Mouse (Mus musculus) stomach, postnatal 0 days (tissue): ENCODE results near the gene 2310079G19Rik. TPM values are rescaled to one million over a fixed set of nuclear protein-coding genes. Genes with fewer than 3 reads are reported as not detected.

Experiments used
- ATAC-seq: fragments of 200-750 bp; cut with Nextera tagmentation; 2 replicates; pipeline ENCODE4 v1.8.0; 2017; ENCODE audit not compliant: low FRiP score, low TSS enrichment
- DNase-seq: peaks from one replicate; pipeline ENCODE4 v3.0.0-alpha.2; 2016; ENCODE audit warnings: low spot score
- H3K27ac ChIP-seq: fragments of 300-500 bp; sonication (generic); replicated peaks from 2 replicates; pipeline ENCODE4 v1.5.1; 2014; ENCODE audit warnings: mild to moderate bottlenecking, control low read depth
- H3K27me3 ChIP-seq: fragments of 300-500 bp; sonication (generic); 2 replicates; pipeline ENCODE4 v1.6.1; 2014; ENCODE audit warnings: low read length; ENCODE audit not compliant: control insufficient read depth, insufficient read depth
- H3K36me3 ChIP-seq: fragments of 300-500 bp; sonication (generic); 2 replicates; pipeline ENCODE4 v1.6.1; 2014; ENCODE audit warnings: low read length, mixed read lengths; ENCODE audit not compliant: control insufficient read depth, insufficient read depth
- H3K4me1 ChIP-seq: fragments of 300-500 bp; sonication (generic); replicated peaks from 2 replicates; pipeline ENCODE4 v1.6.1; 2014; ENCODE audit warnings: antibody characterized with exemption; ENCODE audit not compliant: control insufficient read depth, insufficient read depth
- H3K4me2 ChIP-seq: fragments of 300-500 bp; sonication (generic); replicated peaks from 2 replicates; pipeline ENCODE4 v1.6.1; 2014; ENCODE audit warnings: low read depth, mild to moderate bottlenecking, control low read depth, moderate library complexity
- H3K4me3 ChIP-seq: fragments of 300-500 bp; sonication (generic); 2 replicates; pipeline ENCODE4 v1.5.1; 2014; ENCODE audit warnings: low read depth, low read length, control low read depth
- H3K9ac ChIP-seq: fragments of 300-500 bp; sonication (generic); 2 replicates; pipeline ENCODE4 v1.6.1; 2014; ENCODE audit warnings: mild to moderate bottlenecking, low read length, control low read depth, mixed read lengths
- H3K9me3 ChIP-seq: fragments of 300-500 bp; sonication (generic); 2 replicates; pipeline ENCODE4 v1.6.1; 2016; ENCODE audit warnings: low read length; ENCODE audit not compliant: control insufficient read depth
- CTCF ChIP-seq: IDR thresholded peaks from 2 replicates; pipeline ENCODE4 v1.5.1; 2016; ENCODE audit warnings: antibody characterized with exemption, low read depth, mild to moderate bottlenecking, moderate library complexity
- EP300 ChIP-seq: optimal IDR thresholded peaks from 2 replicates; pipeline ENCODE3; 2016; ENCODE audit warnings: antibody characterized with exemption
- WGBS: fragments of 180-500 bp; shearing (Covaris S2); extraction: QIAGEN DNeasy Blood & Tissue Kit; methylation state at CpG from one replicate; pipeline ENCODE4 v1.1.7; 2014; 5-methylcytosine and 5-hydroxymethylcytosine counted together
- polyA plus RNA-seq: library from polyadenylated mRNA; unstranded; fragments of >200 nt; fragmentation: Nextera tagmentation; extraction: Ambion mirVana; gene quantifications from 2 replicates; pipeline ENCODE4 v1.2.1, GENCODE M21; 2015

The 2310079G19Rik gene
- polyA plus RNA-seq, 1 experiment from 2014 or later, result 0.64 TPM

DNA sequence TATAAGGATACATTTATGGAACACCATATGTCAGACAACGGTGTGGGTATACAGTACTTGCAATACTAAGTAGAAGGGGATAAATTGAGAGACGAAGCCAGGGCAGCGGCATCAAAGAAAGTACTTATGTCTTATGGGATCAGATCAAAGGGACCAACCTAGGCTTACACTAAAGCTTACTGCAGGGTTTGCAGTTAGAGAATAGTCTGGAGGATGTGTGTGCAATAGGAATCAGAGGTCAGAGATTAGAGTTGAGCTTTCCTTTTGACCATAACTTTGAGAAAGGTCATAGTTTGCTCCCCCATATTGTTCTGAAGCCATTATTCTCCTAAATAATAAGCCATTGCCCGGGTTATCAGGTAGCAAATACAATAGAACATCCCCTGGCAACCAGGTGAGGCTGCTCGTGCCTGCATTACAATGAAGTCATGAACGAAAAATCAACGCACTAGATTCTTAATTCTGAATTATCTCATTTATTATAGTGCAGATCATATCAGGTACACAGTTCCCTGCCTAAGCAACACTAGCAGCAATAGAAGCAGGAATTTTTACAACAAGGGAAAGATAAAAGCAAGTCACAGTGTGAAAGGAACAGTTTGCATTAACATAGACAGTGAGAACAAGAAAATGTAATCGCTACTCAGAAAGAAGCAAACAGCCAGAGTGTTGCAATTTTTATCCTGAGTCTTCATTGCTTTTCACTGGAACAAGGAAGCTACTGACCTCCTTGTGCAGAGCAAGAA lies 19.1 kb upstream of the 2310079G19Rik start:
- ATAC-seq (no peak), DNase-seq (no peak)
- H3K4me2 ChIP-seq, result no peak overlapping the region
- no peaks in the 10 kb centered on the region for H3K27me3 ChIP-seq
- H3K9ac ChIP-seq, result no peak overlapping the region
- no peaks in the 10 kb centered on the region for H3K4me1 ChIP-seq
- no peaks in the 10 kb centered on the region for H3K36me3 ChIP-seq
- WGBS, result 64% methylated on average over 8 of the region's 8 CpGs
- TF ChIP-seq CTCF (no peak), EP300 (no peak)
- H3K4me3 ChIP-seq, result no peak overlapping the region
- no peaks in the 10 kb centered on the region for H3K9me3 ChIP-seq
- H3K27ac ChIP-seq, result no peak overlapping the region

DNA sequence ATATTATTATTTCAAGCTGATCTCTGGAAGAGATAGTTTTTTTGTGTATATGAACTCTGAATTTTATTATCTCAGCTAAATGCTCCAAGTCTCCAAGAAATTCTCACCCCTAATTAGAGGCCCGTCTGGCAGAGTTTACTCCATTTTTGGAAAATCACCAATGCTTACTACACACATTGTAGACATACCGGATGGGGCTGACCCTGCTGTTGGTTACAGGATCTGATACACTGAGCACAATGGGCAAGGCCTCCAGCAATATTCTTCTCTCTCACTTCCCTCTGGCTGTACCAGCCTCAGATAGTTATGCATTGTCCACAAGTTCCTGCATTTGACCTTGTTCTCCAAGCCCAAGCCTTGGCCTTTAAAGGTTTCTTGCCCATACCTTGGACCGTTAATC lies 12.6 kb upstream of the 2310079G19Rik start:
- Histone ChIP-seq H3K4me3 (no peak overlapping the region), H3K4me2 (no peak overlapping the region), H3K4me1 (no peaks in the 10 kb centered on the region), H3K27ac (no peak overlapping the region), H3K9me3 (no peaks in the 10 kb centered on the region), H3K9ac (no peak overlapping the region), H3K27me3 (no peaks in the 10 kb centered on the region), H3K36me3 (no peaks in the 10 kb centered on the region)
- ATAC-seq (no peak), DNase-seq (no peak)
- TF ChIP-seq CTCF, result no peak
- TF ChIP-seq EP300, result no peak
- WGBS, result 73% methylated on average over 3 of the region's 3 CpGs

DNA sequence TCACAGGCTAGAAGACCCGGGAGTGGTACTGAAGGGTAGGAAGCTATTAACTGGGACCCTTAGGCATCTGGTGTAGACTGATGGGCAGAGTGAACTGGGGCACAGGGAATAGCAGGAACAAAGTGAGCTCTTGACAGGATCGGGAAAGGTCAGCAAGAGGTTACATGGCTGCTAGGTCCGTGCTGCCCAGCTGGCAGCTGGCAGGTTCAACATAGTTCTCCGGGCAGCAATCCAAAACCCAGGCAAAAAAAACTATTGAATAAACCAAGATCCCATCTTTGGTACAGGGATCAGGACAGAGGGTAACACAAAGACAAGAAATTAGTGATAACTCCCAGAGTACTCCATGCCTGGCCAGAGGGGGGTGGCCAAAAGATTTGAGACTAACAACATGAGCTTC lies 7.7 kb upstream of the 2310079G19Rik start:
- H3K9me3 ChIP-seq, result no peaks in the 10 kb centered on the region
- H3K9ac ChIP-seq, result no peak overlapping the region
- TF ChIP-seq EP300 (no peak), CTCF (no peak)
- ATAC-seq (no peak), DNase-seq (no peak)
- no peaks in the 10 kb centered on the region for H3K36me3 ChIP-seq
- no peaks in the 10 kb centered on the region for H3K27me3 ChIP-seq
- no peaks in the 10 kb centered on the region for H3K4me1 ChIP-seq
- WGBS, result 35% methylated on average over 4 of the region's 4 CpGs
- no peak overlapping the region for H3K27ac ChIP-seq
- H3K4me3 ChIP-seq, result no peak overlapping the region
- no peak overlapping the region for H3K4me2 ChIP-seq

DNA sequence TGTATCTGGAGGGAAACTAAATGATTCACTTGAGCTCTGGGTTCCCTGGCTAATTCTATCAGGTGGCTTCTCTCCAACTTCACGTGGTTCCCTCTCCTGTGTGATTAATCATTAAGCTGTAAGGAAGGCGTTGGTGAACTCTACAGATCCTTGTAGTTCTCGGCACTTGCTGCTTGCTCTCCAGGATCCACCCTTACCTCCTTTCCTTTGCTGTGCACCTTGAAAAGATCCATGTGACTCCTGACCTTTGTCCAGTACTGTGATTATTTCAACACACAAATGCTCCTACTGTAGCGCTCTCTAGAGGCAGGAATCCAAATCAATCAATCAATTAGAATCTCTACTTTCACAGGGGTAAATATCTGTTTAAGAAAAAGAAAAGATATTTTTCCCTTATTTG lies 4.0 kb upstream of the 2310079G19Rik start:
- Histone ChIP-seq H3K4me2 (no peak overlapping the region), H3K9ac (no peak overlapping the region), H3K9me3 (no peaks in the 10 kb centered on the region), H3K27me3 (no peaks in the 10 kb centered on the region), H3K4me3 (no peak overlapping the region), H3K4me1 (no peaks in the 10 kb centered on the region), H3K27ac (no peak overlapping the region), H3K36me3 (no peaks in the 10 kb centered on the region)
- 21% methylated on average over 4 of the region's 4 CpGs for WGBS
- peak; percentile 100 for ATAC-seq
- TF ChIP-seq CTCF (peak; percentile 72), EP300 (no peak)
- DNase-seq, result peak; percentile 55

DNA sequence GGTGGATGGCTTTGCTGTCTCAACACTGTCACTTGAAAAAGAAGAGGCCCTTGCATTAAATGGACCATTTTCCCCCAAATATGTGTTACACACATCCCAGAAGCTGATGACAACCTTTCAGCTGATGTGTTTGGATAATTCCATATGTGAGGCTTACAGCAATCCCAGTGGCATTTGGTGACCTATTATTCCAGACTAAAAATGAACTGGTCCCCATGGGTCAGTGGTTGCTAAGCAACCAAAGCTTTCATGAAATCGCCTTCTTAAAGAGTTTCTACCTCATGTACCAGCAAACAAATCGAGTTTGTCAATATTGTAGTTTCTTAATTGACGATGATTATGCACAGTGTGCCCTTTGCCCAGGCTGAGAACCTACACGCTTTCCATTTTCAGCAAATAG lies 14.8 kb downstream of the 2310079G19Rik start:
- no peak overlapping the region for H3K27ac ChIP-seq
- TF ChIP-seq EP300, result no peak
- TF ChIP-seq CTCF, result no peak
- H3K4me3 ChIP-seq, result no peak overlapping the region
- H3K4me2 ChIP-seq, result no peak overlapping the region
- H3K9ac ChIP-seq, result no peak overlapping the region
- no peak for DNase-seq
- no peaks in the 10 kb centered on the region for H3K27me3 ChIP-seq
- H3K4me1 ChIP-seq, result no peaks in the 10 kb centered on the region
- WGBS, result 70% methylated on average over 4 of the region's 4 CpGs
- no peak for ATAC-seq
- no peaks in the 10 kb centered on the region for H3K36me3 ChIP-seq
- no peaks in the 10 kb centered on the region for H3K9me3 ChIP-seq

DNA sequence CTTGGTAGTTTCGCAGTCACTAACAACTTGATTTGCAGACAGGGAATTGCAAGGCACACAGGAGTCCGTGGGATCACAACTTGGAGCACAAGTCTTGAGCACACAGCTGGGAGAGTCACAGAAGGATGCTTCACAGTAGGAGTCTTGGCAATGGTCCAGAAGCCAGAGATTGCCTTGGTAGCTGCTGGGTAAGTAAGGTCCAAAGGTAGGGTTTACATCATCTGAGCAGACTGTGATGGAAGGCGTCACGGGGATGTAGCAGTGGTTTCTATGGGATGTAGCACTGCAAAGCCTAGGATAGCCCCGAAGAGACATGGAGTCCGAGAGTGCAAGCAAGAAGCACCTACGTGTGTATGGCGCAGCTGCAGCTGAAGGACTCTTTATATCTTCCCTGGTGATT lies 15.5 kb downstream of the 2310079G19Rik start, which contains the start of gene Krtap24-1:
Gene Krtap24-1, minus strand, starts transcription at position 358 of the 400 bp plus-strand sequence.
- no peak for TF ChIP-seq CTCF
- no peak for TF ChIP-seq EP300
- Histone ChIP-seq H3K27ac (no peak within 1 kb of the TSS), H3K9ac (no peak within 1 kb of the TSS), H3K4me3 (no peak within 1 kb of the TSS), H3K9me3 (no peaks in the 10 kb centered on the region), H3K36me3 (no peaks in the 10 kb centered on the region), H3K27me3 (no peaks in the 10 kb centered on the region), H3K4me1 (no peaks in the 10 kb centered on the region), H3K4me2 (no peak within 1 kb of the TSS)
- 91% methylated on average over 8 of the region's 8 CpGs for WGBS
- DNase-seq, result no peak
- ATAC-seq, result 0 out of 2 replicates have a peak, but pooled peaks have one; percentile 18
